Mouse (Mus musculus) megakaryocyte progenitor cell, adult 5-6 weeks (primary cell): ENCODE measurements at regions not wholly inside any gene's neighbourhood (a gene's known extent, or its start where the extent isn't known, plus 50 kb on each side); places are given as distances from the start of the nearest gene placed in this dataset.

Experiments used
- ATAC-seq: replicated peaks from 2 replicates; pipeline ENCODE4 v1.8.0; 2016; ENCODE audit warnings: mild to moderate bottlenecking, moderate TSS enrichment, inconsistent platforms; ENCODE audit not compliant: poor library complexity

DNA sequence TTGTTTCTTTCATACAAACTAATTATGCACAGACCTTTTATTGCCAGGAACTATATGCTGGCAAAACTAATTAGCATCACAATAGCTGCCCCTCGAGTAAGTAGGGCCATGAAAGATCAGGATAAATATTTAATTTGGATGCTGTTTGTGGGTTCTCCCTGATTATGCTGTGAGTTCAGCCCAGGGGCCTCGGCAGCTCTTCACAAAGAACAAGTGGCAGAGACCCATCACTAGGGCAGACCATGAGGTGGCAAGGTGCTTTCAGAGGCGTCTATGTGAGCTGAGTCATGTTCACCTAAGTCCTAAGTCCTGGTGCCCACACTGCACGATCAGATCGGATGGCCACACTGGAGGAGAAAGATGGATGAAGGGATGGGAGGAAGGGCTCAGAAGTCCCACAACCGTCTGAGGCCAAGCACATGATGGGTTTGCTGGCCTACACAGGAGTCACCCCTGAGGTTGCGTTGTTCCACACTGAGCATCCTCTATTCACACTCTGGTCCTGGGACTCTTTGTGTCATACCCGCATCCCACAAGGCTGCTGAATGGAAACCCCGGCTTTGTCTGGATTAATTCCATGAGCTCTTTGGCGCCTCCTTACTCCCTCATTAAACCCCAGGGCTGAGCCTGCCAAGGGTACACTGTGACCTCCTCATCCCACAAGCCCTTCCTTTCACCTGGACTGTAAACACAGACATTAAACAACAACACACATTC lies 287.0 kb downstream of the Irs2 start:
- no peak for ATAC-seq

DNA sequence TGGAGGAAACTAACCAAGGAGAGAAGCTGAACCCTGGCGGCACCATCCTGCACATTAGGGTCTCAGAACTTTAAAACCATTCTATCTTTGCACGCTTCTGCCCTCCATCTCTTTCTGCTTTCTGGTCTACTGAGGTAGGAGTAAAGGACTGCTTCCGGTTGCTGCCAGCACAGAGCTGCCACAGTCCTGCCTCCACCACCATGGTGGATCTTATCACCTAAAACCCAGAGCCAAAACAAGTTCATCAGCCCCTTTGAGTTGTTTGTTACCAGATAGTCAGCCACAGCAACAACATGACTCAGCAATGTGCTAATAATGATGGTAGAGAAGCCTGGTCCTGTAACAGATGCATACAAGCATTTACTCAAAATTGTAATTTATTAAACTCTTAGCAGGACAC lies 287.9 kb downstream of the Irs2 start:
- ATAC-seq, result peak; percentile 52

GRCm38 (mm10) chr8:10719411-10719810 lies 288.8 kb downstream of the Irs2 start:
- ATAC-seq, result peak; percentile 46; the same call in 1 of the 2 replicates

GRCm38 (mm10) chr8:10717297-10717696 lies 291.0 kb downstream of the Irs2 start:
- ATAC-seq, result no peak

- ATAC-seq, result no peak
Measured at GRCm38 (mm10) chr8:10716161-10716560, 292.1 kb downstream of the Irs2 start.

DNA sequence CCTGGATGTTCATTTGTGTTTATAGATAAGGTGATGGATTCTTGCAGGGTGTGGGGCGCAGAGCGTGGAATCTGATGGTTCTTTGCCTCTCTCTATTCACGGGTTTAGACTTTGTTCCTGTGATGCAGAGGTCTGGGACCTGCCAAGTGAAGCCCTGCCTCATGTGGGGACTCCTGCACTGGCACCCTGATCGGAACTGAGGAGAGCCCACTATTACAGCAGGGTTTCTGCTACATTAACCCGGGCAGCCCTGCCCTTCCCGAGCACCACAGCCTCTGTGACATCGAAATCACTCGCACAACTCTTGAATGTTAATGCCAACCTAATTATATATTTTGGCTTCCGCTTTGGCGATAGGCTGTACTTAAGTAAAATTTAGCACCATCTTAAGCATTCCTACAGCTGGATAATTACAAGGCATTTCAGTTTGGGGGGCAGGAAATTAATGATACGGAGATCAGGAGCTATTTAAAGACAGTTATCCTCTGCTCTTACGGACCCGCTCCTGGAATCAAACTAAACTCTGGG lies 294.7 kb downstream of the Irs2 start:
- no peak for ATAC-seq

DNA sequence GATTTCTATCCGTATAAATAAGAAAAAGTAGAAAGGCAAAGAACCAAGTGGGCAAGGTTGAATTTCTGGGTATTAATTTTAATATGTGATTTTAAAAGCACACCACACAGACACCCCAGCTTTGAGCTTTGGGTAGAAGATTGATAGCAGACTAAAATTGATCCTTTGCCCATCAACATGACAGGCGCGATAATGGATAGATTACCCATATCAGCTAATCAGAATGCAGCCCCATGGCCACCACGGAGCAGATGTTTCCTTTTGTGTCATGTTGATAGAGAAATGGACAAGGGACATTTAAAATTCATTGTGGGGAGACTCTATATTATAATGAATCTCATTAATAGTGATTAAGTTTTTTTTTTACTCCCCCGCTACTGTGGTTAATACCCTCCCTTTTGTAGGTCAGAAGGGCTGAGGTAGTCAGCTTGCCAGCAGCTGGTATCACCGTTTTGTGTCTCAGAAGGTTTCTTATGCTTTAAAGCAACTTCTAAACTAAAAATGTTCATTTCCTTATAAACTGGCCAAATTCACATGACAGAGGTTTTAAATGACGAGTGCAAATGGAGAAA lies 296.1 kb downstream of the Irs2 start:
- no peak for ATAC-seq

GRCm38 (mm10) chr8:10711474-10711873 lies 296.8 kb downstream of the Irs2 start:
- peak; percentile 57 for ATAC-seq

- ATAC-seq, result no peak
Measured at GRCm38 (mm10) chr8:10708509-10708908, 299.7 kb downstream of the Irs2 start.

DNA sequence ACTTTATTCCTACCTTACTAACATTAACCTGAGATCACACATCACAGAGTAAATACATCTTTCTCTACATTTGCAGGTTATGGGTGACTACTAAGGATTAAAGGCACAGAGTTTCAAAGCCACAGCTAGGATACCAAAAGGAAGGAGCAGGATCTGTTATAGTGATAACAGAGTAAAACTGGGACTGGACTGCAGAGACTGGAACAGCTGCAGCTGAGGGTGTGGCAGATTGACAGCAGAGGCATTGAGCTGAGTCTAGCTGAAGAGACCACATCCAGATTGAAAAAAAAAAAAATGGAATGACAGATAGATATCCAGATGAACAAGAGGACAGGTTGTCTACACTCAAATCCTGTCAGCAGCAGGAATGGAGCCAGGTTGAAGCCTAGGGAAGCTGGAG lies 301.1 kb downstream of the Irs2 start:
- ATAC-seq, result no peak

DNA sequence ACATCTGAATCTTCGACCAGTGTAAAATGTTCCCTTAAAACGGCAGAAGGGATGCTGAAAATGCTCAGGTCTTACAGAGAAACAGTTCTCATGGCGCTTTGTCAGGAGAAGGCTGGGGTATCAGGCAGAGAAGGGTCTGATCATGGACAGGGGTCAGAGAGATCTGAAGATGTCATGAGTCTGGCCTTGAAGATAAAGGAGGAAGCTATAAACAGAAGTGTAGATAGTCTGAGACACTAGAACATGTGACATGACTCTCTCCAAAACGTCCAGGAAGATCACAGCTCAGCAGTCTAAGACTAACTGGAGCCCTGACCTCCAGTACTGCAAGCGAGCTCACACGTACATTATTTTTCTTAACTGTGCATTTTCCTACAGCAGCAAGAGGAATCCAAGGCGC lies 302.3 kb downstream of the Irs2 start:
- no peak for ATAC-seq

DNA sequence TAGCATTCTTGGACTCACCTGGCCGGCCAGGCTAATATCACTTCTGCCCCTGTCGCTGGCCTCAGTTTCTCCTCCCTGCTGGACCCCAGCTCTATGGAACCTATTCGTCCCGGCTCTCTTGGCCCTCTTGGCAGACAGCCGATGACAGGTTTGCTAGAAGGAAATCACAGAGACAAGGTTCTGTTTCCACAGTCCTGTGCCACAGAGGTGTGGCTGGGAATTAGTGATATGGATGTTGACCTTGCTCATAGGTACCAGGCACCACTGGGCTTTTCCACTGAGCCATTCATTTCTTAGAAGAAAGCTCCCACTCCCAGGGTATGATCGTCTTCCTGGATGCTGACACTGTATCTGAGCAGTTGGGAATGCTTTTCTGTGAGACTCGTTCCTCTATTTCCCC lies 305.5 kb downstream of the Irs2 start:
- ATAC-seq, result no peak

DNA sequence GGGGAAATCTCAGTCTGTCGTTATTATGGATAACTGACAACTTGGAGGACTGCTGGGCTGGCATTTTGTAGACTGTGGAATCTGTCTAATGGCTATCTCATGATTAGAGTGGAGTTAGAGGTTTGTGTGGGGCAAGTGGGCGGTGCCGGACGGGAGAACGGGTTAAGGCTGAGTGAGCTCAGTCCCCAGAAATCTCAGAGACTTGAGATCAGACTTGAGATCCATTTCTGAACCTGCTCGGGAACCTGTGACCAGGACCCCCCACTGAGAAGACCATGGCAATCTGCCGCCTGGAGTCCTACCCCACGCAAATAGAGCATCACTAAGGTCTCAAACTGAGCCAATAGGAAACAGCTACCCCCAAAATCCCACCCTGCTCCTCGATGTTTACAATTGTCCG lies 306.0 kb downstream of the Irs2 start:
- no peak for ATAC-seq

GRCm38 (mm10) chr8:10701648-10702061 lies 306.6 kb downstream of the Irs2 start:
- ATAC-seq, result no peak

GRCm38 (mm10) chr8:10701226-10701625 lies 307.0 kb downstream of the Irs2 start:
- no peak for ATAC-seq

GRCm38 (mm10) chr8:10699669-10700068 lies 308.6 kb downstream of the Irs2 start:
- no peak for ATAC-seq

DNA sequence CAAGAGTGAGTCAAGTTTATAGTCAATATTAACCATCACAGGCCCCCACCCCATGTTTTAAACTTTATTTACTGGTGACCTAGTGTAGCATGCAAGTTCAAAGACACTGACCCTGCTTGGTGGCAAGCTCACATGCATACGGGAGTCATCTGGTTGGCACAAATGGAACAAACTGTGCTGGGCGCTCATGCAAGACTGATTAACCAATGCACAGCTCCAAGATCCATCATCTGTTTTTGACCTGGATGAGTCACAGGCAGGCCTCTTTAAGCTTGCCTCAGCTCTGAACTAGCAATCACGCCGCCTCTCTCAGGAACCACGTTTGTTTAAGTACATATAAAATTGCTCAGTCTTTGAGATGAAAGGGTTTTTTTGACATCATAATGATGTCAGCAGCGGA lies 313.1 kb downstream of the Irs2 start:
- no peak for ATAC-seq

DNA sequence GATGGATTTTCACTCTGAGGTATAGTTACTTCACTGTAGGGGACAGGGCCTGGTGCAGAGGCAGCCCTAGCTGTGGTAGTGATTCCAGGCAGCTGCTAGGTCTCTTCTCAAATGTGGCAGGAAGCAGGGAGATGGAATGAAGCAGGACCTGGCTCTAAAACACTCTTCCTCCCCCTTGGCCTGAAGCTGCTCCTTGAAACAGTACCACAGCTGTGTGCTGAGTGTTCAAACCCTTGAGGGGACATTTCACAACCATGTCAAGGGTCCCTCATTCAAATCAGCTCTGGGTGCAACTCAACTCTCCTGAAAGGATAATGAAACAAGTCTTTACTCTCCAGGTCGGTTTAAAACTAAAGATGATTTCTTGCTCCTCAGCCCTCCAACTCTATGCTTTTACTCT lies 317.6 kb downstream of the Irs2 start:
- ATAC-seq, result no peak

DNA sequence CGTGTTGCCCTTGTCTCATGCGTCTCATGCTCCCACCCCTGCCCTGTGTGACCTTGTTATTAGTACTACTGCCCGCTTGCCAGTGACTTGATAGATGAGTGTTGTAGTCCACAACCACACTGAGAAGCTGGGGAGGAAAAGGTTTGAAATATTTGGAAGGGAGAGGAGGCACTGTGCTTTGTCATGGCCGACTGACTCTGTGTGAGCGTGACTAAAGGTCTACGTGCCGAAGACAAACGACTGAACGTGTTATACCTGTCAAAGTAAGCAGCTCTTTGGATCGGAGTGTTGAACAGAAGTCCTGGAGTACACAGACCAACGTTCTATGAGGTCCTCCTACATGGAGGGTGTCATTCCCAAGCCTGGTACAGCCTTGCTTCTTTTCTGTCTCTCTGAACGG lies 318.4 kb downstream of the Irs2 start:
- ATAC-seq, result no peak

DNA sequence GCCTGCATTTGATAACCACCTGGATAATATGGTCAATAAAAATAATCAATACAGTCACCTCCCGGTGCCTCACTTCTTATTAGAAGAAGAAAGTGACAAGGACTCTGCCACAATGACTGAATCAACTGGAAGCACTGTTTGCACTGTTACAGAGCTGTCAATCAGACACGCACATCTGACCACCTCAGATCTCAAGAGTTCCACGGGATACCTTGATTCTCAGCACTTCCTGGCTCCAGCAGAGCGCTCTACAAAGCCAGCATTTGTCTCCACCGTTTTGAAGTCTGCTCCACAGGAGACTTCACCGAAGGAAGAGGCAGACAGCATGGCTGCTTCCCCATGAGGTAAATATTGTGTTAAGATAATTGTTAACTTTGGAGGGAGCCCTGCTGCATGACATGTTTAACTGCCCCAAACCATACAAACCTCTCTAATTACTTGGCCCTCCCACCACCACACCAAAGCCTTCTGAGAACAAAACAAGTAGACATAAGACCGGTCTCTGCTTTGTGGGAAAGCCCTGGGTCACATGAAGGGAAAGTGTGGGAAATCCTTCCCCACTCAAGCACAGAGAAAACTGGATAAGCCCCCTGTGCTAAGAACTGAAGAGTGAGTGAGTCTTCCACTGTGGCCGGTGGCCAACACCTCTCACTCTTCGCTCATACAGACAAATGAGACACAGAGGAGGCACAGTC lies 320.2 kb downstream of the Irs2 start:
- no peak for ATAC-seq
